Mouse (Mus musculus): ENCODE measurements at regions not wholly inside any gene's neighbourhood (a gene's known extent, or its start where the extent isn't known, plus 50 kb on each side); places are given as distances from the start of the nearest gene placed in this dataset.

GRCm38 (mm10) chr4:125765171-125765570, 259.2 kb upstream of the Csf3r start:
- no peaks in the 10 kb centered on the region for H3K9me3 ChIP-seq (ENCODE audit: control insufficient read depth, low read length)
- WGBS, result 77% methylated on average over 8 of the region's 8 CpGs
- no peak for ATAC-seq (ENCODE audit: insufficient number of reproducible peaks, insufficient read depth, low FRiP score, low read depth)
- H3K4me1 ChIP-seq (ENCODE audit: control insufficient read depth in 2 of 2, insufficient read depth in 2 of 2, low read length in 2 of 2), result no peaks in the 10 kb centered on the region
- H3K4me3 ChIP-seq (ENCODE audit: control insufficient read depth in 1 of 2, insufficient read depth in 1 of 2, low read depth in 1 of 2, low read length in 2 of 2), result no peak overlapping the region
- H3K4me2 ChIP-seq (ENCODE audit: low read length), result no peak overlapping the region
- no peak overlapping the region for H3K9ac ChIP-seq (ENCODE audit: low read length)
- no peak overlapping the region for H3K27ac ChIP-seq (replicated peaks in 1 of 2; ENCODE audit: control insufficient read depth in 1 of 2, insufficient read depth in 1 of 2, low read depth in 2 of 2, low read length in 2 of 2)
- no peaks in the 10 kb centered on the region for H3K27me3 ChIP-seq (ENCODE audit: control insufficient read depth, insufficient read depth, low read length)
- H3K36me3 ChIP-seq (ENCODE audit: control insufficient read depth, insufficient read depth, low read length), result no peaks in the 10 kb centered on the region

GRCm38 (mm10) chr4:125777126-125777525, 247.2 kb upstream of the Csf3r start:
- H3K9ac ChIP-seq (ENCODE audit: low read length), result no peak overlapping the region
- WGBS, result 77% methylated on average over 4 of the region's 4 CpGs
- H3K4me1 ChIP-seq (ENCODE audit: control insufficient read depth in 2 of 2, insufficient read depth in 2 of 2, low read length in 2 of 2), result no peaks in the 10 kb centered on the region
- no peak overlapping the region for H3K4me2 ChIP-seq (ENCODE audit: low read length)
- H3K27ac ChIP-seq (replicated peaks in 1 of 2; ENCODE audit: control insufficient read depth in 1 of 2, insufficient read depth in 1 of 2, low read depth in 2 of 2, low read length in 2 of 2), result no peak overlapping the region
- H3K9me3 ChIP-seq (ENCODE audit: control insufficient read depth, low read length), result no peaks in the 10 kb centered on the region
- no peaks in the 10 kb centered on the region for H3K36me3 ChIP-seq (ENCODE audit: control insufficient read depth, insufficient read depth, low read length)
- peaks cover 26% of the 10 kb centered on the region for H3K27me3 ChIP-seq (ENCODE audit: control insufficient read depth, insufficient read depth, low read length)
- H3K4me3 ChIP-seq (ENCODE audit: control insufficient read depth in 1 of 2, insufficient read depth in 1 of 2, low read depth in 1 of 2, low read length in 2 of 2), result no peak overlapping the region
- ATAC-seq (ENCODE audit: insufficient number of reproducible peaks, insufficient read depth, low FRiP score, low read depth), result no peak

- peaks cover 29% of the 10 kb centered on the region for H3K27me3 ChIP-seq (ENCODE audit: control insufficient read depth, insufficient read depth, low read length)
- H3K27ac ChIP-seq (replicated peaks in 1 of 2; ENCODE audit: control insufficient read depth in 1 of 2, insufficient read depth in 1 of 2, low read depth in 2 of 2, low read length in 2 of 2), result no peak overlapping the region
- no peak for ATAC-seq (ENCODE audit: insufficient number of reproducible peaks, insufficient read depth, low FRiP score, low read depth)
- no peak overlapping the region for H3K9ac ChIP-seq (ENCODE audit: low read length)
- H3K9me3 ChIP-seq (ENCODE audit: control insufficient read depth, low read length), result no peaks in the 10 kb centered on the region
- H3K4me1 ChIP-seq (ENCODE audit: control insufficient read depth in 2 of 2, insufficient read depth in 2 of 2, low read length in 2 of 2), result no peaks in the 10 kb centered on the region
- 21% methylated on average over 4 of the region's 4 CpGs for WGBS
- H3K36me3 ChIP-seq (ENCODE audit: control insufficient read depth, insufficient read depth, low read length), result no peaks in the 10 kb centered on the region
- no peak overlapping the region for H3K4me2 ChIP-seq (ENCODE audit: low read length)
- no peak overlapping the region for H3K4me3 ChIP-seq (ENCODE audit: control insufficient read depth in 1 of 2, insufficient read depth in 1 of 2, low read depth in 1 of 2, low read length in 2 of 2)
These were observed 244.2 kb upstream of the Csf3r start for GRCm38 (mm10) chr4:125780113-125780512.

- H3K36me3 ChIP-seq (ENCODE audit: control insufficient read depth, insufficient read depth, low read length), result no peaks in the 10 kb centered on the region
- WGBS, result 13% methylated on average over 12 of the region's 12 CpGs
- H3K4me3 ChIP-seq (ENCODE audit: control insufficient read depth in 1 of 2, insufficient read depth in 1 of 2, low read depth in 1 of 2, low read length in 2 of 2), result no peak overlapping the region
- no peaks in the 10 kb centered on the region for H3K9me3 ChIP-seq (ENCODE audit: control insufficient read depth, low read length)
- H3K27me3 ChIP-seq (ENCODE audit: control insufficient read depth, insufficient read depth, low read length), result peaks cover 29% of the 10 kb centered on the region
- H3K4me2 ChIP-seq (ENCODE audit: low read length), result no peak overlapping the region
- no peak overlapping the region for H3K9ac ChIP-seq (ENCODE audit: low read length)
- H3K27ac ChIP-seq (replicated peaks in 1 of 2; ENCODE audit: control insufficient read depth in 1 of 2, insufficient read depth in 1 of 2, low read depth in 2 of 2, low read length in 2 of 2), result no peak overlapping the region
- no peaks in the 10 kb centered on the region for H3K4me1 ChIP-seq (ENCODE audit: control insufficient read depth in 2 of 2, insufficient read depth in 2 of 2, low read length in 2 of 2)
- no peak for ATAC-seq (ENCODE audit: insufficient number of reproducible peaks, insufficient read depth, low FRiP score, low read depth)
These were observed 243.3 kb upstream of the Csf3r start for GRCm38 (mm10) chr4:125780921-125781487.

GRCm38 (mm10) chr4:125782346-125782745, 242.0 kb upstream of the Csf3r start:
- H3K4me3 ChIP-seq (ENCODE audit: control insufficient read depth in 1 of 2, insufficient read depth in 1 of 2, low read depth in 1 of 2, low read length in 2 of 2), result no peak overlapping the region
- no peak overlapping the region for H3K27ac ChIP-seq (replicated peaks in 1 of 2; ENCODE audit: control insufficient read depth in 1 of 2, insufficient read depth in 1 of 2, low read depth in 2 of 2, low read length in 2 of 2)
- H3K4me2 ChIP-seq (ENCODE audit: low read length), result no peak overlapping the region
- no peaks in the 10 kb centered on the region for H3K4me1 ChIP-seq (ENCODE audit: control insufficient read depth in 2 of 2, insufficient read depth in 2 of 2, low read length in 2 of 2)
- H3K9ac ChIP-seq (ENCODE audit: low read length), result no peak overlapping the region
- H3K36me3 ChIP-seq (ENCODE audit: control insufficient read depth, insufficient read depth, low read length), result no peaks in the 10 kb centered on the region
- H3K27me3 ChIP-seq (ENCODE audit: control insufficient read depth, insufficient read depth, low read length), result peaks cover 29% of the 10 kb centered on the region
- H3K9me3 ChIP-seq (ENCODE audit: control insufficient read depth, low read length), result no peaks in the 10 kb centered on the region
- WGBS, result 70% methylated on average over 3 of the region's 3 CpGs
- no peak for ATAC-seq (ENCODE audit: insufficient number of reproducible peaks, insufficient read depth, low FRiP score, low read depth)

GRCm38 (mm10) chr4:125786083-125786482, 238.3 kb upstream of the Csf3r start:
- H3K36me3 ChIP-seq (ENCODE audit: control insufficient read depth, insufficient read depth, low read length), result no peaks in the 10 kb centered on the region
- no peak overlapping the region for H3K9ac ChIP-seq (ENCODE audit: low read length)
- no peak overlapping the region for H3K27ac ChIP-seq (replicated peaks in 1 of 2; ENCODE audit: control insufficient read depth in 1 of 2, insufficient read depth in 1 of 2, low read depth in 2 of 2, low read length in 2 of 2)
- no peak overlapping the region for H3K4me2 ChIP-seq (ENCODE audit: low read length)
- ATAC-seq (ENCODE audit: insufficient number of reproducible peaks, insufficient read depth, low FRiP score, low read depth), result no peak
- H3K27me3 ChIP-seq (ENCODE audit: control insufficient read depth, insufficient read depth, low read length), result peaks cover 7% of the 10 kb centered on the region
- H3K4me1 ChIP-seq (ENCODE audit: control insufficient read depth in 2 of 2, insufficient read depth in 2 of 2, low read length in 2 of 2), result no peaks in the 10 kb centered on the region
- 18% methylated on average over 3 of the region's 3 CpGs for WGBS
- no peaks in the 10 kb centered on the region for H3K9me3 ChIP-seq (ENCODE audit: control insufficient read depth, low read length)
- H3K4me3 ChIP-seq (ENCODE audit: control insufficient read depth in 1 of 2, insufficient read depth in 1 of 2, low read depth in 1 of 2, low read length in 2 of 2), result no peak overlapping the region

GRCm38 (mm10) chr4:125794679-125795078, 229.7 kb upstream of the Csf3r start:
- Histone ChIP-seq H3K36me3 (ENCODE audit: control insufficient read depth, insufficient read depth, low read length) (no peaks in the 10 kb centered on the region), H3K27ac (replicated peaks in 1 of 2; ENCODE audit: control insufficient read depth in 1 of 2, insufficient read depth in 1 of 2, low read depth in 2 of 2, low read length in 2 of 2) (no peak overlapping the region), H3K27me3 (ENCODE audit: control insufficient read depth, insufficient read depth, low read length) (no peaks in the 10 kb centered on the region), H3K4me1 (ENCODE audit: control insufficient read depth in 2 of 2, insufficient read depth in 2 of 2, low read length in 2 of 2) (no peaks in the 10 kb centered on the region), H3K4me3 (ENCODE audit: control insufficient read depth in 1 of 2, insufficient read depth in 1 of 2, low read depth in 1 of 2, low read length in 2 of 2) (no peak overlapping the region), H3K9me3 (ENCODE audit: control insufficient read depth, low read length) (no peaks in the 10 kb centered on the region), H3K4me2 (ENCODE audit: low read length) (no peak overlapping the region), H3K9ac (ENCODE audit: low read length) (no peak overlapping the region)
- 58% methylated on average over 4 of the region's 4 CpGs for WGBS
- no peak for ATAC-seq (ENCODE audit: insufficient number of reproducible peaks, insufficient read depth, low FRiP score, low read depth)

GRCm38 (mm10) chr4:125807923-125808322, 216.4 kb upstream of the Csf3r start:
- no peak overlapping the region for H3K4me2 ChIP-seq (ENCODE audit: low read length)
- no peaks in the 10 kb centered on the region for H3K27me3 ChIP-seq (ENCODE audit: control insufficient read depth, insufficient read depth, low read length)
- no peak overlapping the region for H3K9ac ChIP-seq (ENCODE audit: low read length)
- no peaks in the 10 kb centered on the region for H3K4me1 ChIP-seq (ENCODE audit: control insufficient read depth in 2 of 2, insufficient read depth in 2 of 2, low read length in 2 of 2)
- no peak overlapping the region for H3K27ac ChIP-seq (replicated peaks in 1 of 2; ENCODE audit: control insufficient read depth in 1 of 2, insufficient read depth in 1 of 2, low read depth in 2 of 2, low read length in 2 of 2)
- 87% methylated on average over 4 of the region's 4 CpGs for WGBS
- no peaks in the 10 kb centered on the region for H3K36me3 ChIP-seq (ENCODE audit: control insufficient read depth, insufficient read depth, low read length)
- H3K9me3 ChIP-seq (ENCODE audit: control insufficient read depth, low read length), result no peaks in the 10 kb centered on the region
- no peak overlapping the region for H3K4me3 ChIP-seq (ENCODE audit: control insufficient read depth in 1 of 2, insufficient read depth in 1 of 2, low read depth in 1 of 2, low read length in 2 of 2)
- no peak for ATAC-seq (ENCODE audit: insufficient number of reproducible peaks, insufficient read depth, low FRiP score, low read depth)

All from heart, embryonic 14.5 days (tissue).